Mouse (Mus musculus): ENCODE measurements at regions not wholly inside any gene's neighbourhood (a gene's known extent, or its start where the extent isn't known, plus 50 kb on each side); places are given as distances from the start of the nearest gene placed in this dataset.

- TF ChIP-seq CTCF (IDR thresholded peaks at IDR 0.05; ENCODE audit: borderline replicate concordance, insufficient read depth, low read depth, low read length) (no peak), POLR2A (IDR thresholded peaks at IDR 0.05; ENCODE audit: borderline replicate concordance, insufficient read depth, low read length) (no peak)
These were observed 309.9 kb downstream of the Rwdd3 start for GRCm38 (mm10) chr3:120861641-120862040.
